Mouse (Mus musculus) limb, embryonic 13.5 days (tissue): Measurements from ENCODE around the gene Sema4d. TPM values are rescaled to one million over a fixed set of nuclear protein-coding genes. Genes with fewer than 3 reads are reported as not detected.

Source experiments
- ATAC-seq: fragments of 200-750 bp; cut with Nextera tagmentation; 2 replicates; pipeline ENCODE4 v1.8.0; 2017; ENCODE audit warnings: low read depth, moderate number of reproducible peaks, moderate TSS enrichment; ENCODE audit not compliant: low FRiP score
- H3K27ac ChIP-seq: fragments of 300-500 bp; sonication (generic); 2 replicates; pipeline ENCODE4 v1.5.1; 2015; ENCODE audit warnings: inconsistent platforms, mild to moderate bottlenecking, moderate library complexity
- H3K27me3 ChIP-seq: fragments of 300-500 bp; sonication (generic); 2 replicates; pipeline ENCODE4 v1.6.1; 2015; ENCODE audit warnings: mild to moderate bottlenecking, inconsistent platforms
- H3K36me3 ChIP-seq: fragments of 300-500 bp; sonication (generic); 2 replicates; pipeline ENCODE4 v1.6.1; 2015; ENCODE audit warnings: inconsistent platforms, mild to moderate bottlenecking, moderate library complexity
- H3K4me1 ChIP-seq: fragments of 300-500 bp; sonication (generic); 2 replicates; pipeline ENCODE4 v1.6.1; 2015; ENCODE audit warnings: inconsistent platforms
- H3K4me2 ChIP-seq: fragments of 300-500 bp; sonication (generic); replicated peaks from 2 replicates; pipeline ENCODE4 v1.6.1; 2015; ENCODE audit warnings: inconsistent platforms, mild to moderate bottlenecking, moderate library complexity
- H3K4me3 ChIP-seq: fragments of 300-500 bp; sonication (generic); 2 replicates; pipeline ENCODE4 v1.5.1; 2015; ENCODE audit warnings: moderate library complexity, mild to moderate bottlenecking, inconsistent platforms
- H3K9ac ChIP-seq: fragments of 300-500 bp; sonication (generic); 2 replicates; pipeline ENCODE4 v1.6.1; 2015; ENCODE audit warnings: mild to moderate bottlenecking, inconsistent platforms
- H3K9me3 ChIP-seq: fragments of 300-500 bp; sonication (generic); 2 replicates; pipeline ENCODE4 v1.6.1; 2016; ENCODE audit warnings: inconsistent platforms
- WGBS: fragments of 180-500 bp; shearing (Covaris S2); methylation state at CpG from one replicate; pipeline ENCODE4 v1.1.7; 2015; 5-methylcytosine and 5-hydroxymethylcytosine counted together
- polyA plus RNA-seq: library from polyadenylated mRNA; unstranded; fragments of >200 nt; fragmentation: Nextera tagmentation; extraction: Ambion mirVana; gene quantifications from 2 replicates; pipeline ENCODE4 v1.2.1, GENCODE M21; 2015

The Sema4d gene
- polyA plus RNA-seq, 1 experiment from 2014 or later = 5.8 TPM

GRCm38 (mm10) chr13:51727364-51727763, 66.2 kb downstream of the Sema4d start:
- Histone ChIP-seq H3K36me3 (no peaks in the 10 kb centered on the region), H3K9ac (no peak overlapping the region), H3K4me2 (no peak overlapping the region), H3K4me3 (no peak overlapping the region), H3K27ac (no peak overlapping the region), H3K4me1 (peaks cover 33% of the 10 kb centered on the region), H3K9me3 (no peaks in the 10 kb centered on the region), H3K27me3 (no peaks in the 10 kb centered on the region)
- ATAC-seq = no peak
- WGBS = 56% methylated on average over 7 of the region's 7 CpGs

GRCm38 (mm10) chr13:51725926-51726574, 67.5 kb downstream of the Sema4d start:
- 32% methylated on average over 8 of the region's 8 CpGs for WGBS
- ATAC-seq = no peak
- H3K27me3 ChIP-seq = no peaks in the 10 kb centered on the region
- H3K9ac ChIP-seq = no peak overlapping the region
- H3K36me3 ChIP-seq = no peaks in the 10 kb centered on the region
- peaks cover 33% of the 10 kb centered on the region for H3K4me1 ChIP-seq
- H3K4me2 ChIP-seq = no peak overlapping the region
- H3K9me3 ChIP-seq = no peaks in the 10 kb centered on the region
- no peak overlapping the region for H3K4me3 ChIP-seq
- H3K27ac ChIP-seq = no peak overlapping the region

- peaks cover 31% of the 10 kb centered on the region for H3K4me1 ChIP-seq
- no peak for ATAC-seq
These were observed 68.1 kb downstream of the Sema4d start for GRCm38 (mm10) chr13:51725446-51725845.

GRCm38 (mm10) chr13:51724566-51724965, 69.0 kb downstream of the Sema4d start:
- Histone ChIP-seq H3K27ac (no peak overlapping the region), H3K4me2 (no peak overlapping the region), H3K4me3 (no peak overlapping the region), H3K9ac (no peak overlapping the region), H3K27me3 (no peaks in the 10 kb centered on the region), H3K4me1 (peaks cover 22% of the 10 kb centered on the region), H3K9me3 (no peaks in the 10 kb centered on the region), H3K36me3 (0 out of 2 replicates have a peak, but pooled peaks cover 2% of the 10 kb centered on the region)
- no peak for ATAC-seq
- WGBS = 80% methylated on average over 6 of the region's 6 CpGs

More at GRCm38 (mm10) chr13:51725446-51725845, 68.1 kb downstream of the Sema4d start:
- WGBS = 74% methylated on average over 7 of the region's 7 CpGs
- no peak overlapping the region for H3K4me2 ChIP-seq
- H3K27ac ChIP-seq = no peak overlapping the region
- H3K9ac ChIP-seq = no peak overlapping the region
- H3K4me3 ChIP-seq = no peak overlapping the region
- H3K36me3 ChIP-seq = no peaks in the 10 kb centered on the region
- no peaks in the 10 kb centered on the region for H3K27me3 ChIP-seq
- no peaks in the 10 kb centered on the region for H3K9me3 ChIP-seq

GRCm38 (mm10) chr13:51723114-51723513, 70.4 kb downstream of the Sema4d start:
- Histone ChIP-seq H3K9me3 (no peaks in the 10 kb centered on the region), H3K9ac (no peak overlapping the region), H3K36me3 (peaks cover 7% of the 10 kb centered on the region), H3K27me3 (no peaks in the 10 kb centered on the region), H3K4me1 (peaks cover 12% of the 10 kb centered on the region), H3K27ac (no peak overlapping the region), H3K4me3 (no peak overlapping the region), H3K4me2 (no peak overlapping the region)
- WGBS = 67% methylated on average over 5 of the region's 5 CpGs
- ATAC-seq = no peak

GRCm38 (mm10) chr13:51720556-51720955, 73.0 kb downstream of the Sema4d start:
- Histone ChIP-seq H3K27ac (no peak overlapping the region), H3K4me3 (no peak overlapping the region), H3K9me3 (no peaks in the 10 kb centered on the region), H3K4me1 (peaks cover 4% of the 10 kb centered on the region; the same call in 1 of the 2 replicates), H3K4me2 (no peak overlapping the region), H3K9ac (no peak overlapping the region), H3K27me3 (no peaks in the 10 kb centered on the region), H3K36me3 (peaks cover 7% of the 10 kb centered on the region)
- ATAC-seq = no peak
- WGBS = 84% methylated on average over 4 of the region's 4 CpGs

GRCm38 (mm10) chr13:51719256-51719655, 74.3 kb downstream of the Sema4d start:
- no peak for ATAC-seq
- Histone ChIP-seq H3K4me1 (no peaks in the 10 kb centered on the region), H3K27ac (no peak overlapping the region), H3K36me3 (peaks cover 10% of the 10 kb centered on the region), H3K4me3 (no peak overlapping the region), H3K27me3 (no peaks in the 10 kb centered on the region), H3K9me3 (no peaks in the 10 kb centered on the region), H3K4me2 (no peak overlapping the region), H3K9ac (no peak overlapping the region)
- WGBS = 83% methylated on average over 3 of the region's 3 CpGs

GRCm38 (mm10) chr13:51716350-51717263, 76.9 kb downstream of the Sema4d start:
- no peaks in the 10 kb centered on the region for H3K4me1 ChIP-seq
- 74% methylated on average over 8 of the region's 8 CpGs for WGBS
- no peak overlapping the region for H3K9ac ChIP-seq
- H3K27me3 ChIP-seq = no peaks in the 10 kb centered on the region
- no peak overlapping the region for H3K4me3 ChIP-seq
- no peak overlapping the region for H3K4me2 ChIP-seq
- H3K36me3 ChIP-seq = peaks cover 10% of the 10 kb centered on the region
- H3K27ac ChIP-seq = no peak overlapping the region
- no peaks in the 10 kb centered on the region for H3K9me3 ChIP-seq
- ATAC-seq = no peak

- peaks cover 9% of the 10 kb centered on the region; the same call in 1 of the 2 replicates for H3K36me3 ChIP-seq
- H3K9me3 ChIP-seq = no peaks in the 10 kb centered on the region
- no peaks in the 10 kb centered on the region for H3K27me3 ChIP-seq
- H3K27ac ChIP-seq = no peak overlapping the region
- no peak overlapping the region for H3K9ac ChIP-seq
- WGBS = 91% methylated on average over 8 of the region's 8 CpGs
- no peak for ATAC-seq
- no peak overlapping the region for H3K4me3 ChIP-seq
- no peak overlapping the region for H3K4me2 ChIP-seq
- no peaks in the 10 kb centered on the region for H3K4me1 ChIP-seq
These were observed 81.5 kb downstream of the Sema4d start for GRCm38 (mm10) chr13:51712022-51712421.

- H3K27me3 ChIP-seq = no peaks in the 10 kb centered on the region
- no peak overlapping the region for H3K4me3 ChIP-seq
- H3K4me1 ChIP-seq = no peaks in the 10 kb centered on the region
- peaks cover 9% of the 10 kb centered on the region; the same call in 1 of the 2 replicates for H3K36me3 ChIP-seq
- no peak overlapping the region for H3K4me2 ChIP-seq
- no peak for ATAC-seq
- 85% methylated on average over 7 of the region's 7 CpGs for WGBS
- H3K9me3 ChIP-seq = no peaks in the 10 kb centered on the region
- no peak overlapping the region for H3K9ac ChIP-seq
- no peak overlapping the region for H3K27ac ChIP-seq
These were observed 82.8 kb downstream of the Sema4d start for GRCm38 (mm10) chr13:51710738-51711137.

GRCm38 (mm10) chr13:51705882-51706854, 87.4 kb downstream of the Sema4d start:
- peaks cover 16% of the 10 kb centered on the region for H3K36me3 ChIP-seq
- H3K4me2 ChIP-seq = no peak overlapping the region
- no peak for ATAC-seq
- H3K27me3 ChIP-seq = no peaks in the 10 kb centered on the region
- no peak overlapping the region for H3K27ac ChIP-seq
- no peak overlapping the region for H3K9ac ChIP-seq
- H3K4me3 ChIP-seq = no peak overlapping the region
- 60% methylated on average over 22 of the region's 22 CpGs for WGBS
- no peaks in the 10 kb centered on the region for H3K4me1 ChIP-seq
- no peaks in the 10 kb centered on the region for H3K9me3 ChIP-seq
